Mouse (Mus musculus) forebrain, embryonic 11.5 days (tissue): ENCODE measurements around the gene Dact1. TPM values are rescaled to one million over a fixed set of nuclear protein-coding genes. Genes with fewer than 3 reads are reported as not detected.

Experiments used
- ATAC-seq: fragments of 200-750 bp; cut with Nextera tagmentation; replicated peaks from 2 replicates; pipeline ENCODE4 v1.8.0; 2017; ENCODE audit warnings: moderate TSS enrichment; ENCODE audit not compliant: low FRiP score
- DNase-seq: peaks from one replicate; pipeline ENCODE4 v3.0.0-alpha.2; 2017; ENCODE audit warnings: low spot score
- H3K27ac ChIP-seq: fragments of 300-500 bp; sonication (generic); 2 replicates; pipeline ENCODE4 v1.5.1; 2014; ENCODE audit warnings: low read depth, low read length
- H3K27me3 ChIP-seq: fragments of 300-500 bp; sonication (generic); 2 replicates; pipeline ENCODE4 v1.6.1; 2014; ENCODE audit warnings: mild to moderate bottlenecking, low read length, mixed read lengths; ENCODE audit not compliant: control insufficient read depth, insufficient read depth
- H3K36me3 ChIP-seq: fragments of 300-500 bp; sonication (generic); 2 replicates; pipeline ENCODE4 v1.6.1; 2014; ENCODE audit warnings: mild to moderate bottlenecking, low read length, moderate library complexity, mixed read lengths; ENCODE audit not compliant: control insufficient read depth, insufficient read depth
- H3K4me1 ChIP-seq: fragments of 300-500 bp; sonication (generic); replicated peaks from 2 replicates; pipeline ENCODE4 v1.6.1; 2014; ENCODE audit warnings: low read length, mixed read lengths; ENCODE audit not compliant: control insufficient read depth, insufficient read depth
- H3K4me2 ChIP-seq: fragments of 300-500 bp; sonication (generic); 2 replicates; pipeline ENCODE4 v1.6.1; 2014; ENCODE audit warnings: low read depth, mild to moderate bottlenecking, low read length, moderate library complexity, mixed read lengths; ENCODE audit not compliant: severe bottlenecking
- H3K4me3 ChIP-seq: fragments of 300-500 bp; sonication (generic); 2 replicates; pipeline ENCODE4 v1.5.1; 2014; ENCODE audit warnings: low read depth, low read length
- H3K9ac ChIP-seq: fragments of 300-500 bp; sonication (generic); 2 replicates; pipeline ENCODE4 v1.6.1; 2014; ENCODE audit warnings: low read length
- H3K9me3 ChIP-seq: fragments of 300-500 bp; sonication (generic); 2 replicates; pipeline ENCODE4 v1.6.1; 2016; ENCODE audit warnings: low read length, mixed read lengths; ENCODE audit not compliant: control insufficient read depth
- WGBS: fragments of 180-500 bp; shearing (Covaris S2); extraction: QIAGEN DNeasy Blood & Tissue Kit; methylation state at CpG from one replicate; pipeline ENCODE4 v1.1.7; 2014; 5-methylcytosine and 5-hydroxymethylcytosine counted together
- polyA plus RNA-seq: library from polyadenylated mRNA; unstranded; fragments of >200 nt; fragmentation: Nextera tagmentation; extraction: Ambion mirVana; gene quantifications from 2 replicates; pipeline ENCODE4 v1.2.1, GENCODE M21; 2014

The Dact1 gene
- polyA plus RNA-seq, 1 experiment from 2014 or later = 11.0 TPM

DNA sequence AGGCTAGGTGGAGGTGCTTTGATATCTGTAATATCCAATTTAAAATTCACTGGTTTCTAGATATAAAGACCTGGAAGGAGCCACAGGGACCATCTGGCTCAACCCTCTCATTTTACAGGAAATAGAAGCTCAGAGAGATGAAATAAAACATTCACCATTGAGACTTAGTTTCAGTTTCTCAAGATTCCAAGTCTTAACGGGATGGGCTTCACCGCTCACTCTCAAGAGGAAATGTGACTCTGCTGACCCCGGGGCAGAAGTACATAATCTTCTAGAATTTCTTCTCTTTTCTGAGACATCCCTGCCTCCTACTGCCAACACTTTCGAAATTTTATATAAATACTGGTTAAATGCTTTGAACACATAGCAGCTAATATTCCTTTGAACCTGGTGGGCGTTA, 36.4 kb downstream of the Dact1 start:
- no peak for DNase-seq
- no peak overlapping the region for H3K9ac ChIP-seq
- ATAC-seq = no peak
- H3K36me3 ChIP-seq = no peaks in the 10 kb centered on the region
- no peaks in the 10 kb centered on the region for H3K9me3 ChIP-seq
- WGBS = 57% methylated on average over 5 of the region's 5 CpGs
- no peaks in the 10 kb centered on the region for H3K27me3 ChIP-seq
- H3K4me3 ChIP-seq = no peak overlapping the region
- H3K4me1 ChIP-seq = no peaks in the 10 kb centered on the region
- no peak overlapping the region for H3K4me2 ChIP-seq
- no peak overlapping the region for H3K27ac ChIP-seq

GRCm38 (mm10) chr12:71348401-71348896, 38.8 kb downstream of the Dact1 start:
- H3K4me1 ChIP-seq = no peaks in the 10 kb centered on the region
- no peak for ATAC-seq
- no peak for DNase-seq
- H3K27ac ChIP-seq = no peak overlapping the region
- H3K4me3 ChIP-seq = no peak overlapping the region
- H3K9me3 ChIP-seq = no peaks in the 10 kb centered on the region
- 56% methylated on average over 8 of the region's 8 CpGs for WGBS
- no peak overlapping the region for H3K4me2 ChIP-seq
- H3K9ac ChIP-seq = no peak overlapping the region
- H3K27me3 ChIP-seq = no peaks in the 10 kb centered on the region
- H3K36me3 ChIP-seq = no peaks in the 10 kb centered on the region

GRCm38 (mm10) chr12:71350077-71350476, 40.4 kb downstream of the Dact1 start:
- no peaks in the 10 kb centered on the region for H3K27me3 ChIP-seq
- DNase-seq = no peak
- no peaks in the 10 kb centered on the region for H3K4me1 ChIP-seq
- no peaks in the 10 kb centered on the region for H3K36me3 ChIP-seq
- no peaks in the 10 kb centered on the region for H3K9me3 ChIP-seq
- H3K4me3 ChIP-seq = no peak overlapping the region
- no peak overlapping the region for H3K9ac ChIP-seq
- no peak overlapping the region for H3K27ac ChIP-seq
- WGBS = 65% methylated on average over 2 of the region's 2 CpGs
- H3K4me2 ChIP-seq = no peak overlapping the region
- ATAC-seq = 0 out of 2 replicates have a peak, but pooled peaks have one; percentile 63

GRCm38 (mm10) chr12:71354656-71355055, 45.0 kb downstream of the Dact1 start:
- H3K9ac ChIP-seq = no peak overlapping the region

DNA sequence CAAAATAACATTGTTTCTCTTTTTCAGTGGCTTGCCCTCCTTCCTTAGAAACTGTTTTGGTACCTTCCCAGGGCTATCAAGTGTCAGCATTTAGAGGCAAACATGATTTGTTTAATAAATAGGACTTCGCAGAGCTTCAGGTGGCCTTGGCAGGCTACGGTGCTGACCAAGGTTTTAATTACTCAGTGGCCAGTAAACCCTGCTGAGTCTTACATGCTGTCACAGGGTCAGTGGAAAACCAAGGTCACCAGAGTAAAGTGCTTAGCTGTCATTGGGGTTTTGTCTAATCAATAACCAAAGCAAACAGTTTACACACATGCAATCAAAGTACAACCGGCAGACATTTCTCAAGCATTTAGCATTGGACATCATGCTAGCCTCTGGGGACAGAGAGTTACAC, 45.4 kb downstream of the Dact1 start:
- Histone ChIP-seq H3K27ac (no peak overlapping the region), H3K4me3 (no peak overlapping the region), H3K9ac (no peak overlapping the region), H3K4me1 (no peaks in the 10 kb centered on the region), H3K9me3 (no peaks in the 10 kb centered on the region), H3K27me3 (no peaks in the 10 kb centered on the region), H3K4me2 (no peak overlapping the region), H3K36me3 (no peaks in the 10 kb centered on the region)
- ATAC-seq = no peak
- 67% methylated on average over 3 of the region's 3 CpGs for WGBS
- peak; percentile 4 for DNase-seq

More at GRCm38 (mm10) chr12:71354656-71355055, 45.0 kb downstream of the Dact1 start:
- Histone ChIP-seq H3K9me3 (no peaks in the 10 kb centered on the region), H3K27me3 (no peaks in the 10 kb centered on the region), H3K27ac (no peak overlapping the region), H3K4me2 (no peak overlapping the region), H3K4me3 (no peak overlapping the region), H3K36me3 (no peaks in the 10 kb centered on the region), H3K4me1 (no peaks in the 10 kb centered on the region)
- DNase-seq (no peak), ATAC-seq (no peak)
- 64% methylated on average over 10 of the region's 10 CpGs for WGBS

- no peak for DNase-seq
- no peak overlapping the region for H3K4me3 ChIP-seq
- no peaks in the 10 kb centered on the region for H3K9me3 ChIP-seq
- no peak overlapping the region for H3K27ac ChIP-seq
- 89% methylated on average over 7 of the region's 7 CpGs for WGBS
- ATAC-seq = no peak
- H3K9ac ChIP-seq = no peak overlapping the region
- no peaks in the 10 kb centered on the region for H3K27me3 ChIP-seq
- no peak overlapping the region for H3K4me2 ChIP-seq
- 0 out of 2 replicates have a peak, but pooled peaks cover 2% of the 10 kb centered on the region for H3K4me1 ChIP-seq
- no peaks in the 10 kb centered on the region for H3K36me3 ChIP-seq
Observed at GRCm38 (mm10) chr12:71361616-71362015, 51.9 kb downstream of the Dact1 start.

DNA sequence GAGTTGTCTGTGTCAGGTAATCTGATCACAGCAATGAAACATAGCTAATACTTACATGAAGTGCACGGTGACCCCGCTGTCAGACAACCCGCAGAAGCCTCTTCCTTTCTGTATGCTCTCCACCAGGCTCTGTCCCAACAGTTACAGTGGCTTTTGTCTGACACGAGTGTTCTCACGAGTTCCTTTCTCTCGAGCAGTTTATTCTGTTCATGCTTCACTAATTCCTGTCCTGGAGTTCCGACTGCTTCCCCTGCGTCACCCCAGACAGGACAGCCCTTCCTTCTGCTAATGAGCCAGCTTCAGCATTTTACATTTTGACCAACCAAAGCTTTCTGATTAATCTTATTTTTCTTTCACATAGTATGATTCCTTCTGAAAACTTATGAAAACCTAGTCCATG, 52.7 kb downstream of the Dact1 start:
- H3K4me2 ChIP-seq = no peak overlapping the region
- H3K4me1 ChIP-seq = 0 out of 2 replicates have a peak, but pooled peaks cover 2% of the 10 kb centered on the region
- no peaks in the 10 kb centered on the region for H3K9me3 ChIP-seq
- H3K27ac ChIP-seq = no peak overlapping the region
- DNase-seq = no peak
- H3K27me3 ChIP-seq = no peaks in the 10 kb centered on the region
- H3K9ac ChIP-seq = no peak overlapping the region
- no peaks in the 10 kb centered on the region for H3K36me3 ChIP-seq
- no peak overlapping the region for H3K4me3 ChIP-seq
- ATAC-seq = no peak
- WGBS = 63% methylated on average over 8 of the region's 8 CpGs

DNA sequence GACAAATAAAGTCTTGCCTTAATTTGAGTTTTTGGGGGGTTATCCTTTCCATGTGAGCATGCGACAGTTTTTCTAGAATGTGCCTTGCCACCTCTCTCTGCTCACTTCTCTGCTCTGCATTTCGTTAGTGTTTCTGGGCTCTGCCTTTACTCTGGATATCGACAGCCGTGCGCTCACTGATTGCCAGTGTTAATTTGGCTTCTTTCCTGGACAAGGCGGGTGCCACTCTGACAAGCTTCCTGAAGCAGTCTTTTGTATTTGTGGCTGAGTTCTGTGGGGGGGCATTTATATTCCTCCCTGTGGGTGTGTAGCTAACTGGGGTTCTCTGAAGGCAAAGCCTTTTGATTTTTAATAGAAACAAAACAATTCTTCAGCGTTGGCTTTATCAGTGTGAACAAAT, 54.4 kb downstream of the Dact1 start:
- H3K27me3 ChIP-seq = no peaks in the 10 kb centered on the region
- WGBS = 60% methylated on average over 7 of the region's 7 CpGs
- H3K27ac ChIP-seq = no peak overlapping the region
- no peaks in the 10 kb centered on the region for H3K36me3 ChIP-seq
- H3K4me1 ChIP-seq = 0 out of 2 replicates have a peak, but pooled peaks cover 2% of the 10 kb centered on the region
- DNase-seq (no peak), ATAC-seq (no peak)
- no peak overlapping the region for H3K4me2 ChIP-seq
- no peaks in the 10 kb centered on the region for H3K9me3 ChIP-seq
- no peak overlapping the region for H3K9ac ChIP-seq
- no peak overlapping the region for H3K4me3 ChIP-seq

DNA sequence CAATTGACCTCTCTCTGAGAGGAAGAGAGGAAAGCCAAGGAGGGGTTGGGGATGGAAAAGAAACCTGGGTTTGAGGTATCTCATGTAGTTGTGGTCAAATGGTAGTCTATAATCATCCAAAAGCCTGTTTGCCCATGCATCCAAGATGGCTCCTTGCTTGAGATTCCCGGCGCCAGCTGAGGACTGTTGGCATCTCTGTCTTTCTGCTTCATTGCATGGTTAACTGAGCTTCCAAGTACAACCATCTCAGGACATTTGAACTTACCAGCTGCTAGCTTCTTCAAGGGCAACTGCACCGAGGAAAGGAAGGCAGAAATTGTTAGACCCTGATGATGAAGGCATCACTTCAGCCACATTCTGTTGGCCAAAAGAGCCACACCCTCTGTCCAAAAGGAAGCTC, 54.8 kb downstream of the Dact1 start:
- 93% methylated on average over 3 of the region's 3 CpGs for WGBS
- H3K9ac ChIP-seq = no peak overlapping the region

More for the DNA sequence above, 54.8 kb downstream of the Dact1 start:
- Histone ChIP-seq H3K4me3 (no peak overlapping the region), H3K4me2 (no peak overlapping the region), H3K4me1 (0 out of 2 replicates have a peak, but pooled peaks cover 2% of the 10 kb centered on the region), H3K36me3 (no peaks in the 10 kb centered on the region), H3K27ac (no peak overlapping the region), H3K27me3 (no peaks in the 10 kb centered on the region), H3K9me3 (no peaks in the 10 kb centered on the region)
- DNase-seq (no peak), ATAC-seq (no peak)
